Mouse (Mus musculus) midbrain, embryonic 12.5 days (tissue): ENCODE results near the gene Dgcr6. TPM values are rescaled to one million over a fixed set of nuclear protein-coding genes. Genes with fewer than 3 reads are reported as not detected.
A peak's percentile ranks its signal among the peaks of the same experiment; 100 is the strongest.

Experiments
- ATAC-seq: fragments of 200-750 bp; cut with Nextera tagmentation; 2 replicates; pipeline ENCODE4 v1.8.0; 2017; ENCODE audit warnings: low read depth, moderate TSS enrichment, moderate library complexity; ENCODE audit not compliant: low FRiP score
- H3K27ac ChIP-seq: fragments of 300-500 bp; sonication (generic); replicated peaks from 2 replicates; pipeline ENCODE4 v1.5.1; 2016; ENCODE audit warnings: mild to moderate bottlenecking
- H3K27me3 ChIP-seq: fragments of 300-500 bp; sonication (generic); 2 replicates; pipeline ENCODE4 v1.6.1; 2016; ENCODE audit warnings: mild to moderate bottlenecking
- H3K36me3 ChIP-seq: fragments of 300-500 bp; sonication (generic); 2 replicates; pipeline ENCODE4 v1.6.1; 2016
- H3K4me1 ChIP-seq: fragments of 300-500 bp; sonication (generic); 2 replicates; pipeline ENCODE4 v1.6.1; 2016
- H3K4me2 ChIP-seq: fragments of 300-500 bp; sonication (generic); replicated peaks from 2 replicates; pipeline ENCODE4 v1.6.1; 2016; ENCODE audit warnings: mild to moderate bottlenecking, moderate library complexity
- H3K4me3 ChIP-seq: fragments of 300-500 bp; sonication (generic); 2 replicates; pipeline ENCODE4 v1.5.1; 2016; ENCODE audit warnings: mild to moderate bottlenecking
- H3K9ac ChIP-seq: fragments of 300-500 bp; sonication (generic); replicated peaks from 2 replicates; pipeline ENCODE4 v1.6.1; 2016; ENCODE audit warnings: mild to moderate bottlenecking, moderate library complexity
- H3K9me3 ChIP-seq: fragments of 300-500 bp; sonication (generic); 2 replicates; pipeline ENCODE4 v1.6.1; 2016; ENCODE audit warnings: mild to moderate bottlenecking
- WGBS: fragments of 180-500 bp; shearing (Covaris S2); methylation state at CpG from one replicate; pipeline ENCODE4 v1.1.7; 2016; 5-methylcytosine and 5-hydroxymethylcytosine counted together
- polyA plus RNA-seq: library from polyadenylated mRNA; unstranded; fragments of >200 nt; fragmentation: Nextera tagmentation; extraction: Ambion mirVana; gene quantifications from 2 replicates; pipeline ENCODE4 v1.2.1, GENCODE M21; 2016

Gene Dgcr6
- polyA plus RNA-seq, 1 experiment from 2014 or later, result 144 TPM

GRCm38 (mm10) chr16:18102816-18103215 is 50.2 kb downstream of the Dgcr6 start:
- Histone ChIP-seq H3K4me2 (no peak overlapping the region), H3K4me1 (no peaks in the 10 kb centered on the region), H3K36me3 (no peaks in the 10 kb centered on the region), H3K9me3 (no peaks in the 10 kb centered on the region), H3K4me3 (no peak overlapping the region), H3K9ac (no peak overlapping the region), H3K27me3 (no peaks in the 10 kb centered on the region), H3K27ac (no peak overlapping the region)
- no peak for ATAC-seq
- WGBS, result 85% methylated on average over 4 of the region's 4 CpGs

DNA sequence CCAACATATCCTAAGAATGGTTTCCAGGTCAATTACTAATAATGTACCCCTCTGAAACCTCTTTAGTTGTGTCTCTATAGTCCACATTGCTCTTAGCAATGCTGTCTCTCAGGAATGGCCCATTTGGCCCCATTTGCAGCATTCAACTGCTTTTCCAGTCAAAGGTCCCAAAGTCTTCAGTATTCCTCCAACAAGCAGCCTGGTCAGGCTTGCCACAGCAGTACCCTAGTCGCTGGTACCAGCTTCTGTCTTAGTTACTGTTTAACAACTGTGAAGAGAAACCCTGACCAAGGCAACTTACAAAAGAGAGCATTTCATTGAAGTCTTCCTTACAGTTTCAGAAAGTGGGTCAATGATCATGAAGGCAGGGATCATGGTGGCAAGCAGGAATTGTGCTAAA is 50.7 kb downstream of the Dgcr6 start:
- Histone ChIP-seq H3K4me1 (no peaks in the 10 kb centered on the region), H3K9ac (no peak overlapping the region), H3K27ac (no peak overlapping the region), H3K9me3 (no peaks in the 10 kb centered on the region), H3K27me3 (no peaks in the 10 kb centered on the region), H3K36me3 (no peaks in the 10 kb centered on the region), H3K4me3 (no peak overlapping the region), H3K4me2 (no peak overlapping the region)
- WGBS, result 88% methylated on average over 1 of the region's 1 CpGs
- no peak for ATAC-seq

DNA sequence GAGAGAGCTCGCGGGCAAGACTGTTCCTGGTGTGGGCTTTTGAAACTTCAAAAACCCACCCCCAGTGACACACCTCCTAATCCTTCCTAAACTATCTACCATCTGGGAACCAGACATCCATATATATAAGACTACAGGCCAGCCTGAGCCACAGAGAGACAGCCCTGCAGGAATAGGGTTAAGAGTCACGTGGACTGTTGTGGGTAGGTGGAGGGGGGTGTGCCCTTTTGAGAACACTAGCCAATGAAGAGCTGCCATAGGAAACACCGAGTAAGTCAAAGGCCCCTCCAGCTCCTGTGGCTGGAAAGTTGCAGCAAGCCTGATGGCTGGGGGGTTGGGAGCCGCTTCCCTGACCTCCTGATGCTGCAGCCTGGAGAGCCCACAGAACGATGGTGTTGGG is 51.1 kb downstream of the Dgcr6 start:
- no peak overlapping the region for H3K27ac ChIP-seq
- 39% methylated on average over 6 of the region's 6 CpGs for WGBS
- H3K9me3 ChIP-seq, result no peaks in the 10 kb centered on the region
- H3K4me2 ChIP-seq, result no peak overlapping the region
- H3K36me3 ChIP-seq, result no peaks in the 10 kb centered on the region
- no peaks in the 10 kb centered on the region for H3K4me1 ChIP-seq
- ATAC-seq, result no peak
- H3K27me3 ChIP-seq, result no peaks in the 10 kb centered on the region
- H3K4me3 ChIP-seq, result no peak overlapping the region
- no peak overlapping the region for H3K9ac ChIP-seq

DNA sequence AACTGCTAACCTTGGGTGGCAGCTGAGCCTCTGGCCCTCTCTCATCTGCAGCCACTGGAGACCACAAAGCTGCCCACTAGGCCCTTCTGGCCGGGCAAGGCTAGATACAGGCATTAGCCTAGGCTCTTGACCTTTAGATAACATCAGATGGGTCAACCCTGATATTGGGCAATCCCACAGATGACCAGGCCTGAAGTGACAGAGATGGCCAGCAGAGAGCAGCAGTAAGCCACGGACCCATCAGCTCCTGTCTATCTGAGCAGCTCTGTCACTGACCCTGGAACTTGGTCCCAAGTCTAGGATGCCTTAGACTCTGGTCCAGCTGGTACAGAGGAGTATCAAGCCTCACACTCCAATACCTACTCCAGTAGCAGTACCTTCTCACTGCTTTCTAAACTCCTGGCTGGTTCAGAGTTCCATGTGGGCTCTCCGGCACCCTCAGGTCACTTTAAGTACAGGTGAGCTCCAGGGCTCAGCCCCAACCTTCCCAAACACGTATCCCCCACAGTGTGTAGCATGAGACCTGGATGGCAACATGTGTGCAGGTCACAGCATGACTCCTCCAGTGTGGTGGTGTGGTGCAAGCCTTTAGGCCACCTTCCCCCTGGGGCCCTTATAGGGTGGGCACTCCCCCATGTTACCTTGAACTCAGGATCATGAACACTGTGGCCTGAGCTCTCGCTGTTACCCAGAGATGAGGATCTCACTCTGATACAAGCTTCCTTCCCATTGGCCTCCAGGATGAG is 55.7 kb downstream of the Dgcr6 start:
- peak; percentile 81 for ATAC-seq
- Histone ChIP-seq H3K4me3 (no peak overlapping the region), H3K4me1 (0 out of 2 replicates have a peak, but pooled peaks cover 4% of the 10 kb centered on the region), H3K27me3 (no peaks in the 10 kb centered on the region), H3K27ac (no peak overlapping the region), H3K9ac (no peak overlapping the region), H3K36me3 (no peaks in the 10 kb centered on the region), H3K4me2 (no peak overlapping the region), H3K9me3 (0 out of 2 replicates have a peak, but pooled peaks cover 6% of the 10 kb centered on the region)
- 57% methylated on average over 5 of the region's 5 CpGs for WGBS

DNA sequence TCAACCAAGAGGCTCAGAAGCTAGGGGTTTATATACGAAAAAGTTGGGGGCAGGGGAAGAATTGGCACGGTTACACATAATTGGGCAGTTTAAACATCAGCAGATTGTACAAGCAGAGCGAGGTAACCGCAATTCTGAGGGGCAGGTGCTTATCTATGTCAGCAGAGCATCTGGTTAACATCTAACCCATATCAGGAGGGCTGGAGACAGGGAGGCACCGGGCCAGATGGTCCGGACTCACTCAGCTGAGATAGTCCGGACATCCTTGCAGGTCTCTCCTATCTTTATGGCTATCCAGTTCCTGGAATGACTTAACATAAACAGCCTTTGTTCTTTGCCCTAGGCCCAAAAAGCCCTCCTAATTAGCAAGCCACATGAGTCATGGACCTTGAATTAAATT is 58.4 kb downstream of the Dgcr6 start:
- 94% methylated on average over 7 of the region's 7 CpGs for WGBS

GRCm38 (mm10) chr16:18116467-18116866 is 63.8 kb downstream of the Dgcr6 start:
- WGBS, result 70% methylated on average over 4 of the region's 4 CpGs
- Histone ChIP-seq H3K27me3 (no peaks in the 10 kb centered on the region), H3K4me2 (no peak overlapping the region), H3K27ac (no peak overlapping the region), H3K9ac (no peak overlapping the region), H3K36me3 (no peaks in the 10 kb centered on the region), H3K4me3 (no peak overlapping the region), H3K4me1 (peaks cover 10% of the 10 kb centered on the region), H3K9me3 (no peaks in the 10 kb centered on the region)
- ATAC-seq, result no peak

More for the DNA sequence above, 58.4 kb downstream of the Dgcr6 start:
- no peak for ATAC-seq
- Histone ChIP-seq H3K4me3 (no peak overlapping the region), H3K4me2 (no peak overlapping the region), H3K4me1 (0 out of 2 replicates have a peak, but pooled peaks cover 4% of the 10 kb centered on the region), H3K27me3 (no peaks in the 10 kb centered on the region), H3K36me3 (no peaks in the 10 kb centered on the region), H3K27ac (no peak overlapping the region), H3K9me3 (0 out of 2 replicates have a peak, but pooled peaks cover 6% of the 10 kb centered on the region), H3K9ac (no peak overlapping the region)

GRCm38 (mm10) chr16:18118285-18118684 is 65.6 kb downstream of the Dgcr6 start:
- H3K4me3 ChIP-seq, result no peak overlapping the region
- ATAC-seq, result no peak
- no peak overlapping the region for H3K4me2 ChIP-seq
- no peaks in the 10 kb centered on the region for H3K9me3 ChIP-seq
- no peak overlapping the region for H3K27ac ChIP-seq
- no peak overlapping the region for H3K9ac ChIP-seq
- H3K4me1 ChIP-seq, result peaks cover 6% of the 10 kb centered on the region
- 93% methylated on average over 3 of the region's 3 CpGs for WGBS
- H3K36me3 ChIP-seq, result no peaks in the 10 kb centered on the region
- H3K27me3 ChIP-seq, result no peaks in the 10 kb centered on the region

DNA sequence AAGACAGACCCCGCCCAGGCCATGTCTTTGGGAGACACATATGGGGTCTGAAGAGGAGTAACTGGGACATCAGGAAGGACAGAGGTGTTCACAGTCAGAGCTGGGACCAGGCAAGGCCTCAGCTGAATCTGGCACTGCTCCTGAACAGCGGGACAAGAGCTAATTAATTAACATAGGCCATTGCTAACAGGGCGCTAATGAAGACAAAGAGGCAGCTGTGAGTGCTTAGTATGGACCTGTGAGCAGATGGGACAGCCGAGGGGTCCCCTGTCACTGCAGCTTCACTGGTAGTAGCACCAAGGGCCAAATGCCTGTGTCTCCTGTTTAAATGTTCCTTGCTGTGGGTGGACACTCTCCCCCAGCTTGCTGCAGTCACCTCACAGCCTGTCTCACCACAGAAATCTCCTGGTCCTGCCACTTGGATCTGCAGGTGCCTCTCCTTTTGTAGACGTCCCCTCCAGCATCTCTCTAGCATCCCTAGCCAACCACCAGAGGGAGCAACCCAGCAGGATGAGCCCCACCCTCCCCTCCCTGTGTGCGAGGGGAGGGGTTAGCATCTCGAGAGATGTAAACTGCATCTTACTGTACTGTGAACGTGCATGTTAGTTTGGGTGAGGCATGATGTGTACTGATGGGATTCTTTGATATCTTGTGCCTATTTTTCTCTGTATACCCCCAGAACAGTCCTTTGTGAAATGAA is 66.5 kb downstream of the Dgcr6 start:
- H3K9ac ChIP-seq, result no peak overlapping the region
- WGBS, result 22% methylated on average over 8 of the region's 8 CpGs
- peaks cover 6% of the 10 kb centered on the region for H3K4me1 ChIP-seq
- no peaks in the 10 kb centered on the region for H3K36me3 ChIP-seq
- H3K27ac ChIP-seq, result no peak overlapping the region
- peaks cover 5% of the 10 kb centered on the region; the same call in 1 of the 2 replicates for H3K27me3 ChIP-seq
- no peak overlapping the region for H3K4me2 ChIP-seq
- ATAC-seq, result peak; percentile 70
- H3K9me3 ChIP-seq, result no peaks in the 10 kb centered on the region
- no peak overlapping the region for H3K4me3 ChIP-seq

Other genes with a start within 250 kb of the Dgcr6 start
- gene B830017H08Rik, start 219.7 kb upstream of the Dgcr6 start, polyA plus RNA-seq, result 0.45 and 0.55 TPM in 2 replicates
- 4.4 and 5.8 TPM in 2 replicates for gene Car15, start 214.5 kb upstream of the Dgcr6 start, polyA plus RNA-seq
- gene Gm20518, start 161.2 kb upstream of the Dgcr6 start, polyA plus RNA-seq, result 0.55 and 0.67 TPM in 2 replicates
- 0.05 and 0.09 TPM in 2 replicates for gene Tssk1, start 158.6 kb upstream of the Dgcr6 start, polyA plus RNA-seq
- 105 and 108 TPM in 2 replicates for gene Dgcr2, start 154.3 kb upstream of the Dgcr6 start, polyA plus RNA-seq
- not detected in 2 replicates for gene Tssk2, start 154.2 kb upstream of the Dgcr6 start, polyA plus RNA-seq
- gene Ess2, start 141.5 kb upstream of the Dgcr6 start, polyA plus RNA-seq, result 56.7 and 61.6 TPM in 2 replicates
- 0.26 and 0.52 TPM in 2 replicates for gene Gsc2, start 137.8 kb upstream of the Dgcr6 start, polyA plus RNA-seq
- gene Slc25a1, start 124.6 kb upstream of the Dgcr6 start, polyA plus RNA-seq, result 120 and 132 TPM in 2 replicates
- gene Vpreb2, start 72.4 kb upstream of the Dgcr6 start, polyA plus RNA-seq, result not detected in 2 replicates
- 6.8 and 8.7 TPM in 2 replicates for gene Prodh, start 37.3 kb downstream of the Dgcr6 start, polyA plus RNA-seq
- gene Rtn4r, start 74.8 kb downstream of the Dgcr6 start, polyA plus RNA-seq, result 7.6 and 7.9 TPM in 2 replicates
- not detected in 2 replicates for gene Ccdc188, start 165.0 kb downstream of the Dgcr6 start, polyA plus RNA-seq
- gene Zdhhc8, start 182.3 kb downstream of the Dgcr6 start, polyA plus RNA-seq, result 15.0 and 16.6 TPM in 2 replicates
- gene Trmt2a, start 195.8 kb downstream of the Dgcr6 start, polyA plus RNA-seq, result 112 and 120 TPM in 2 replicates
- 869 and 888 TPM in 2 replicates for gene Ranbp1, start 195.9 kb downstream of the Dgcr6 start, polyA plus RNA-seq
- 1.9 and 3.3 TPM in 2 replicates for gene Gm49776, start 205.5 kb downstream of the Dgcr6 start, polyA plus RNA-seq
- gene Dgcr8, start 236.4 kb downstream of the Dgcr6 start, polyA plus RNA-seq, result 40.2 and 42.2 TPM in 2 replicates